Mouse (Mus musculus): ENCODE measurements at regions not wholly inside any gene's neighbourhood (a gene's known extent, or its start where the extent isn't known, plus 50 kb on each side); places are given as distances from the start of the nearest gene placed in this dataset.

GRCm38 (mm10) chr9:120628794-120629560 is 57.7 kb downstream of the Rpl14 start:
- no peak for DNase-seq (ENCODE audit: low read depth, low spot score)

- no peak for DNase-seq (ENCODE audit: low read depth, low spot score)
Measured at GRCm38 (mm10) chr9:120629609-120630008, 58.4 kb downstream of the Rpl14 start.

- no peak for DNase-seq (ENCODE audit: low read depth, low spot score)
Measured at GRCm38 (mm10) chr9:120632821-120633220, 61.6 kb downstream of the Rpl14 start.

- no peak for DNase-seq (ENCODE audit: low read depth, low spot score)
Measured at GRCm38 (mm10) chr9:120642656-120643055, 71.4 kb downstream of the Rpl14 start.

GRCm38 (mm10) chr9:120643371-120643770 is 72.1 kb downstream of the Rpl14 start:
- no peak for DNase-seq (ENCODE audit: low read depth, low spot score)

GRCm38 (mm10) chr9:120645776-120646175 is 74.5 kb downstream of the Rpl14 start:
- no peak for DNase-seq (ENCODE audit: low read depth, low spot score)

GRCm38 (mm10) chr9:120646806-120647667 is 75.8 kb downstream of the Rpl14 start:
- no peak for DNase-seq (ENCODE audit: low read depth, low spot score)

- no peak for DNase-seq (ENCODE audit: low read depth, low spot score)
Measured at GRCm38 (mm10) chr9:120647668-120647955, 76.4 kb downstream of the Rpl14 start.

GRCm38 (mm10) chr9:120652733-120653132 is 81.5 kb downstream of the Rpl14 start:
- DNase-seq (ENCODE audit: low read depth, low spot score) = no peak

GRCm38 (mm10) chr9:120653170-120653569 is 81.9 kb downstream of the Rpl14 start:
- DNase-seq (ENCODE audit: low read depth, low spot score) = no peak

- DNase-seq (ENCODE audit: low read depth, low spot score) = no peak
Measured at GRCm38 (mm10) chr9:120654736-120655135, 83.5 kb downstream of the Rpl14 start.

- no peak for DNase-seq (ENCODE audit: low read depth, low spot score)
Measured at GRCm38 (mm10) chr9:120656976-120657375, 85.7 kb downstream of the Rpl14 start.

- DNase-seq (ENCODE audit: low read depth, low spot score) = no peak
Measured at GRCm38 (mm10) chr9:120657786-120658185, 86.5 kb downstream of the Rpl14 start.

- no peak for DNase-seq (ENCODE audit: low read depth, low spot score)
Measured at GRCm38 (mm10) chr9:120658576-120658975, 87.3 kb downstream of the Rpl14 start.

- no peak for DNase-seq (ENCODE audit: low read depth, low spot score)
Measured at GRCm38 (mm10) chr9:120661226-120661625, 90.0 kb downstream of the Rpl14 start.

- no peak for DNase-seq (ENCODE audit: low read depth, low spot score)
Measured at GRCm38 (mm10) chr9:120661641-120662227, 90.5 kb downstream of the Rpl14 start.

- no peak for DNase-seq (ENCODE audit: low read depth, low spot score)
Measured at GRCm38 (mm10) chr9:120663181-120663580, 91.9 kb downstream of the Rpl14 start.

- no peak for DNase-seq (ENCODE audit: low read depth, low spot score)
Measured at GRCm38 (mm10) chr9:120664086-120664485, 92.8 kb downstream of the Rpl14 start.

- no peak for DNase-seq (ENCODE audit: low read depth, low spot score)
Measured at GRCm38 (mm10) chr9:120672452-120672851, 101.2 kb downstream of the Rpl14 start.

GRCm38 (mm10) chr9:120674855-120675254 is 103.6 kb downstream of the Rpl14 start:
- no peak for DNase-seq (ENCODE audit: low read depth, low spot score)

- no peak for DNase-seq (ENCODE audit: low read depth, low spot score)
Measured at GRCm38 (mm10) chr9:120675371-120676150, 104.3 kb downstream of the Rpl14 start.

- no peak for DNase-seq (ENCODE audit: low read depth, low spot score)
Measured at GRCm38 (mm10) chr9:120676301-120676700, 105.1 kb downstream of the Rpl14 start.

Measured in embryo, embryonic 11.5 days (tissue).